Mouse (Mus musculus): ENCODE data around the gene Rbm25.

GRCm38 (mm10) chr12:83582747-83583146 lies 48.3 kb upstream of the Rbm25 start:
- TF ChIP-seq GATA1 (IDR thresholded peaks at IDR 0.05; ENCODE audit: low read length) (no peak), TAL1 (IDR thresholded peaks at IDR 0.05; ENCODE audit: low read length) (no peak)

Data from erythroblast, embryonic 14.5 days (primary cell).